Mouse (Mus musculus) layer of hippocampus, postnatal 10 days (tissue): Measurements from ENCODE around the gene Alkbh1. TPM values are rescaled to one million over a fixed set of nuclear protein-coding genes. Genes with fewer than 3 reads are reported as not detected.
"Not testable (repeated sequence)": the region's sequence is repeated elsewhere in the genome, so short reads cannot be mapped to it uniquely, and the experiment has no call there.

Experiments used
- DNase-seq, 2 experiments: peaks; one replicate each; pipeline ENCODE4 v3.0.0; 2021; ENCODE audit warnings: low spot score in 2 of 2
- long read RNA-seq: library from polyadenylated mRNA; stranded (forward); transcript quantifications from one replicate; pipeline ENCODE4 v2.0.0, GENCODE M21; 2023
- total RNA-seq, 2 experiments: library from RNA; stranded (reverse); gene quantifications; 2 replicates each; pipeline ENCODE4 v1.2.3; 2021

Alkbh1 gene
- 10 to 100 TPM; 18.8 to 20.5 TPM for total RNA-seq
- long read RNA-seq, transcript Alkbh1-209 (6 exons, 3,857 nt): major isoform, 5 of 10 reads
- long read RNA-seq, partial matches to known transcripts: 0 of 10 reads
- long read RNA-seq, other reads (novel, unspliced or antisense): 0 of 10 reads

DNA sequence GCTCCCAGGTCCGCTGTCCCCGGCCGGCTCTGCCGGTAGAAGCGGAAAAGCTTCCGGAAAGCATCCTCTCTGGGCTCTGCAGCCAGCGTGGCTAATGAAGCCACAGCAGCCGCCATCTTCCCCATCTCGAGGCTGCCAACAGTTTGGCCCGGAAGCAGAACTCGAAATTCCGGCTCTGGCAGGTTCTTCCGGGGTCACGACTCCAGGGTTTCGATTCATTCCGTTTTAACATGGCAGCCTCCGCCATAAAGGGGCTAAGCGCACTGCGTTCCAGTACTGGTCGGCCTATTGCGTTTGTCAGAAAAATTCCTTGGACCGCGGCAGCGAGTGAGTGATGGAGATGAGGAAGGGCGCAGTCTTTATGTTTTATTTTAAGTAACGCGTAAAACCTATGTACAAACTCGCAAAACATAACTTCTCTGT, at the start of gene Alkbh1, which contains the start of gene Slirp:
Alkbh1 (minus strand) TSS at position 318 of the 423 bp plus-strand sequence.
Slirp (plus strand) TSS at position 197 of the 423 bp plus-strand sequence.
- DNase-seq: peak; percentile 92 to 93

- DNase-seq: not testable (repeated sequence)
Measured at GRCm38 (mm10) chr12:87488683-87489082, 44.9 kb upstream of the Alkbh1 start.

DNA sequence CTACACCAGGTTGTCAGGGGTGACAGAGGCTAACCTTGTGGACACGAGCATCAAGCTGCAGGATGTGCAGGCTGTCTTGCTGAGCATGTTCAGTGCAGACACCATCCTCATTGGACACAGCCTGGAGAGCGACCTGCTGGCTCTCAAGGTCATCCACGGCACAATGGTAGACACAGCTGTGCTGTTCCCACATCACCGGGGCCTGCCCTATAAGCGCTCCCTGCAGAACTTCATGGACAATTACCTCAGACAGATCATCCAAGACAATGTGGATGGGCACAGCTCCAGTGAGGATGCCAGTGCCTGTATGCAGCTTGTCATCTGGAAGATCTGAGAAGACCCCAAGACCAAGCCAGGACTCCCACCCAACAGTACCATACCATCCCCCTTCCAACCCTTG, 38.7 kb upstream of the Alkbh1 start:
- not testable (repeated sequence) for DNase-seq

DNA sequence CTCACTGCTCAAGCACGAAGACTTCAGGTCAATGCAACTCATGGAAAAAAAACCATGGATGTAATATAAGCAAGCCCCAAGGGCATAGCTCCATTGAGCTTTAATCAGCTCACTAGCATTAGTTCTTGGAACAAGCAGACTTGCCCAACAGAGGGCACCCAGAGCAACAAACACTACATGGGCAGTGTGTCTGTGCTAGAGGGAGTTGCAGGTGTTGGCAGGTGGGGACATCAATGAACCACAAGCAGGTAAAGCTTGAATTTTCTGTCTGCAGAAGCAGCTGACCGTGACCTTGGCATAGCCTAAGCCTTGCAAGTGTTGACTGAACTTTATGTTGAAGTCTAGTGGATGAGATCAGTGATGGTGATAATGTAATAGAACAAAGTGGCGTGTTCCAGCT, 30.9 kb upstream of the Alkbh1 start:
- no peak for DNase-seq

DNA sequence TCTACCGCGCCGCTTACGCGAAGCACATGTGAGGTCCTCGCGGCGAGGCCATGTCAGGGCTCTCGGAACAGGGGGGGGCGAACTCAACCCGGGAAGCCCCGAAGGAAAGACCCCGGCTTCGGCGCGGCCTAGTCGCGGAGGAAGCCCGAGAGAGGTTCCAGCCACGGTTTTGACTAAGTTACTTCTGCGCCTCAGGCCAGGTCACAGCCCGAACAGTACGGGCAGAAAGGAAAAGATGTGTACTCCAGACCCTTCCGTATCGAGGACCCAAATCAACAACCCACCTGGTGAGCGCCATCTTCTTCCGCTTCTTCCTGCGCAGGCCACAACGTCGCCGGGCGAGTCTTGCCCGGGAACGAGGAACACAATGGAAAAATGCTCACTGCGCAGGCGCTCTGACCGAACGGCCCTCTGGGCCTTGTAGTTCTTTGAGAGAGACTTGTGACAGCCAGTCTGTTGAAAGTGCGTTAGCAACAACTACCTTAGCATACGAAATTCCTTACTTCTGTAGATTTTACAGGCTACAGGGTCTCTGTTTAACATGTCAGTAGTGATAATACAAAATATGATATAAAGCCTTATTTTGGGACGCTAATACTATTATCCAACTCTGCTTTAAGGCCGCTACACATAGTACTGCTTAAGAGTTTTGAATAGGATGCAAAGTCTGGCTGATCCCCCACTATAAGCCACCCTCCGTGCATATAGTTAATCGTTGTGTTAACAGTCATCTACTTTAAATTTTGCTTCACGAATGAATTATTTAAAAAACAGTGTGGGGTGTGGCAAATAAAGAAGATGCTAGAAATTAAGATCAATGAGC, 28.4 kb upstream of the Alkbh1 start, which contains the start of gene Snw1:
Snw1 (minus strand) TSS at position 311 of the 823 bp plus-strand sequence.
- peak; percentile 92 to 96 for DNase-seq

GRCm38 (mm10) chr12:87471421-87471963, 27.7 kb upstream of the Alkbh1 start:
- DNase-seq: no peak

GRCm38 (mm10) chr12:87470263-87471136, 26.7 kb upstream of the Alkbh1 start:
- no peak for DNase-seq

- no peak for DNase-seq
Measured at GRCm38 (mm10) chr12:87464678-87465297, 21.0 kb upstream of the Alkbh1 start.

DNA sequence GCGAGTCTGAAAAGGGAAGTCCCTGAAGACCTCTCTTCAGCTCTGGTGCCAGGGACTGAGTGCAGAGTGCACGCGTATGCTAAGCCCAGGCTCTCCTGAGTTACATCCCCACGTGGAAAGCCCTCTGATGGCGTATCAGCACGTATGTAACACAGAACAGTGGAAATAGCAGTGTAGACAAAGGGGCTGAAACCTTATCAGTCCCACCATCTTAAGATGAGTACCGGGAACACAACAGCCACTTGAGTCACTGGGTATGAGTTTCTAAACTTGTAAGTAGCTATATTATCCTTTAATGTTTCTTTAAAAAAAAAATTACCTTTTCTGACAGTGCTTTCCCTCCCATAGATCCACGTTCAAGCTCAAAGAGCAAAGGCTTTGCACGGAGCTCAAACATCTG, 5.6 kb upstream of the Alkbh1 start:
- DNase-seq: no peak

DNA sequence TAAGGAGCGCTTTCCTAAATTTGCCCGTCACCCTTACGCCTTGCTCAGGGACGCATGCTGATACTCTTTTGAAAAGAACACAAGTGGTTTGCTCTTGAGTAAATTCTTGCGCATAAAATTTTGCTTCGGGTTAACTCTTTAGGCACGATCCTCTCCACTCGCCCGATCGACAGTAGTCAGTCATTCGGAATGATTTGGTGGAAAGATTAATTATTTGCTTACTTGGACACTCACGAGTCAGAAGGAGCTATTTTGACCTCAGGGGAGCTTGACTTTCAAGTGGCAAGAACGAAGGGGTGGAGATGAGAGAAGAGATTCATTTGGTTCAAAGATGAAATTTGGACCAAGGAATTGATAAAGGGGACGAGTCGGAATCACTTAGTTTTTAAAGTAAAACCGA, 394 bp upstream of the Alkbh1 start:
- peak in 1 of 2 experiments; percentile 17 for DNase-seq

DNA sequence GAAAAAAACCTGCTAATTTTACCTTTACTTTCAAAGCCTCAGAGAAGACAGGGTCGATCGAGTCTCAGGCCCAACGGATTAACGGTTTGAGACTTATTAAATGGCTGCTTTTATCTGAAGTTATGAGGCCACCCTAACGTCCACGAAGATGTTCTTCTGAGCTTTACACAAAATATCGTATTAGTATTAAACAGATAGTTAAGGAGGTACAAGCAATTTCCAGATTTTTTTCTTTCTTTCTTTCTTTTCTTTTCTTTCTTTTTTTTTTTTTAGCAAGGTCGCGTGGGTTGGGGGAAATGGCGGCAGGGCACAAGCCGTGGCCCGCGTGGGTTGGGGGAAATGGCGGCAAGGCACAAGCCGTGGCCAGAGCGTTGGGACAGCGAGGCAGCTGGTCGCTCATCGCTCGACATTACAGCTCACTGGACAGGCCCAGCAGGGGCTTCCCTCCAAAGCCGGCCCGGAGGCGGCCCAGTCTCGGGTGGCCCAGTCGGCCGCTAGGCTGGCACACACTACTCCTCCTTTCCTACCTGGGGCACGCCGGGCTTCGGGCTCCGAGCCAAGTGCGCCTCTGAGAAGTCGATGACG, 610 bp downstream of the Alkbh1 start:
- no peak for DNase-seq

- no peak for DNase-seq
Measured at GRCm38 (mm10) chr12:87442177-87443114, 1.4 kb downstream of the Alkbh1 start.

- DNase-seq: no peak
Measured at GRCm38 (mm10) chr12:87428885-87429284, 14.9 kb downstream of the Alkbh1 start.

DNA sequence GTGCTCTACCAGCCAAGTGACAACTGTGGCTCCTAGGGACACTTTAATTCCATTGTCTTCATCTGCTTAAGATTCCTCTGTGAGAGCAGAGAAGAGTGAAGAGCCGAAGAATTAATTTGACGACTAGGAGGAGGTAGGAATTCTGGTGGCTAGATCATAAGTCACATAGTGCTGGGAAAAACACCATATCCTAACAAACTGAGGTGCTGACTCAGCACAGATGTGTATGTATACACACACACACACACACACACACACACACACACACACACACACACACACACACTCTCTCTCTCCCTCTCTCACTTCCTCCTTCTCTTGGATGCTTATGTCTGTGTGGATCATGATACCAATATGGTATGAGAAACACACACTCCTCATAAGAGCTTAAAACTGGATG, 15.5 kb downstream of the Alkbh1 start:
- DNase-seq: no peak

DNA sequence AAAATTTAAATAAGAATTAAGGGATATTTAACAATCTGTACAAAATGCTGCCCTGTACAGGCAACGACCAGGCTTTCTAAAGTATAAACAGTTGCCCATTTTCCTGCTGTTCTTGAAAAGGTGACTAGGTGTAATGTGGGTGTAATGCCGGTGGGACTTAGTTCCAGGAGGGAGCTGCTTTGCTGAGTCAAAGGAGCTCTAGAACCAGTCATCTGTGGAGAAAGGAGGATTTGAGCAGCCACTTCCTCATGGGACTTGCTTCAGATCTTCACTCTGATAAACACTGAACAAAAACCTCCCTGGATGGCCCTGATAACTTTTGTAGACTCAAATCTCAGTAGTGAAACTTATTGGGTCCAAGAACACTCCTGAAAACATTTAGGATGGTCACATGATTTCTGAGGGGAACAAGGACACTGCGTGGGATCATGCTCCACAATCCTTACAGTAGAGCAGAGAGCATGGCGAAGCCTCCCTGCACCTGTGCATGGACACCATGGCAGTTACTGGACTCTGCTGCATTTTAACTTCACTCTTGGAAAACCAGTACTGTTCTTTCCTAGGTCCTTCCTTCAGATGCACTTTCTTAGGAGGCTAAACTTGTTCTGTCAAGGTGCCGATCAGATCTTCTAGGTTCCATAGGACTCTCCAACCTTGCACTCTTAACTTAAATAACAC, 17.3 kb downstream of the Alkbh1 start:
- no peak for DNase-seq

DNA sequence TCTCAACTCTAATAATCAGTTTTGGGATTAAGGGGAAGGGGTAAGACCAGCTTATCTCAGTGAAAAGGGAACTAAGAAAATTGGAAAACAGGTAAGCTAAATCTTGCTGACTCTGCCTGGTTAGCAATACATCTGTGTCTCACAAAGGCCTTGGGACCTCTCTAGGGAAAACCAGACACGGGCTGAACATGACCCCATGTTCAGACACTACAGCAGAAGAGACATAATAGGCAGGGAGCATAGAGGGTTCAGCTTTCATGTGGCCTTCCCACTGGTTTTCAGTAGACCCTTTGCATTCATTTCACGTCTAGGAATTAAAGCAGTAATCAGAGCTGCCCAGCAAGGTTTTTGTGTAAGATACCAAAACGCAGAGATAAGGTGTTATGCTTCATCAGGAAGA, 19.3 kb downstream of the Alkbh1 start:
- DNase-seq: no peak

DNA sequence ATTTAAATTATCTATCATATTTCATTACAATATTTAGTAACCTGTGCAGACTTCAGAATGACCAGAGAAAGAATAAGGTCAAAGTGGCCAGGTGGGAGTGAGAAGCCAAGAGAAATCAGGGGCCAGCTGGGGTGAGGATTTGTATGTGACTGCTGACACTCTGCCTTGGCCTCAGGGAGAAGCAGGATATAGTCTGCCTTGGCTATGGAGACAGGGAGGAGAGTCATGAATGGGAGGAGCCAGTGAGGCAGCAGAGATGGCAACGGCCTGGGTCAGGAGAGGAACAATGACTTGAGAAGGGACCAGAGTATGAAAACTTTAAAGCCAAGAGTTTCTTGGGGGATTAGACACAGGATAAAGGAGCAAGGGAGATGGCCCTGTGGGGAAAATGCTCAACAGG, 20.1 kb downstream of the Alkbh1 start:
- no peak for DNase-seq

DNA sequence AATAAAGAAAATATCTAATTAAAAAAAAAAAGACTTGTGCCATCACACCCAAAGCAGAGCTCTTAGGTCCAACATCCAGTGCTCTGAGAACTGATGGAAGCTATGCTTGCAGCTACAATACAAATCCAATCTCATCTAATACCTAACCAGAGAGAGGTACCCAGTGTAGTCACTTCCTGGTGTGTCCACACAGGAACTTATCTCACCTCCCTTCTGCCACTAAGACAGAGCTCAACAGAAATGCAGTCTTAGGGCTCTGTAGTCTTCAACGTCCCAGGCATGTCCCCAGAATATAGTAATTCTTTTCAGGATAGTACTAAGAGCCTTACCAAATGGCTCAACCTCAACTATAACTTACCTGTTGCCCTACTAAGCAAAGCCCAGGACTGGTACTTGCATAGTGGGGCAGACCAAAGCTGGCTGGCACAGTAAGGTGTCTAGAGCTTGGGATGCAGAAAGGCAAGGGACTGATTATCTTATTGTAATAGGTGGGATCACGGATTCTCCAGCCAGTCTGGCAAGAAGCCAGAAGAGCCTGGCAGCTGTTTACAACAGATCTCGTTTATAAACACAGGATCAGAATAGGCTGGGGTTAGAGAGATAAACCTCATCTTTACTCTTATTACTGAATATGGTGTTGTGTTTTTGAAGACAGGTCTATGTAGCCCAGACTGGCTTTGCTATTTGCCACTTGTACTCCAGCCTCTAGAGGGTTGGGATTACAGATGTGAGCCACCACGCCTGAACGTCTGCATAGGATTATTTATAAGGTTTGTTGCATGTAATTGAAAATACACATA, 21.9 kb downstream of the Alkbh1 start:
- no peak for DNase-seq
